Mouse (Mus musculus) heart, postnatal 4 days (tissue): ENCODE measurements around the gene Zfr. TPM values are rescaled to one million over a fixed set of nuclear protein-coding genes. Genes with fewer than 3 reads are reported as not detected.
"Not testable (repeated sequence)": the region's sequence is repeated elsewhere in the genome, so short reads cannot be mapped to it uniquely, and the experiment has no call there.

ENCODE experiments used
- DNase-seq: peaks from one replicate; pipeline ENCODE4 v3.0.0; 2021
- microRNA-seq, 2 experiments: library from miRNA; unstranded; fragments of <30 nt; microRNA quantifications; one replicate each; pipeline ENCODE4 v1.2.0; 2021 to 2022
- total RNA-seq, 2 experiments: library from RNA; stranded (reverse); gene quantifications; 2 replicates each; pipeline ENCODE4 v1.2.3; 2021

Zfr gene
- total RNA-seq, 2 experiments from 2014 or later: 109 to 110 TPM

DNA sequence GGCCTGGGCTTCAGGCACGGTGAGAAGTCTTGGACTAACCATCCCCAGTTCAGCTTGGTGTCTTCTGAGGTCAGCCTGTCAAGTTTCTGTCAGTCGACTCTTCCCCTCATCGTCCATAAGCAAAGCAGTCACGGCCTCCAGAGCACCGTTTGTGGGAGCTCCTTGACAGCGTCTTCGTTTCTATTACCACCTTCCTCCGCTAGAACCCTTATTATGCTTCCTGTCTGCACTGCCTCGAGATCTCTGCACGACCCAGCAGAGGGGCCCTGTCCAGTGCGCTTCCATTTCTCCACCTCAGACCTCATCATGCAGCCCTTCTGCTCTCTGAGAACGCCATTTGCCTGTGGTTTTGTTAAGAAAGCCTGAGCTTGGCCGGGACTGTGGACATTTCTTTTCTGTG, 99.2 kb downstream of the Zfr start:
- DNase-seq: no peak

DNA sequence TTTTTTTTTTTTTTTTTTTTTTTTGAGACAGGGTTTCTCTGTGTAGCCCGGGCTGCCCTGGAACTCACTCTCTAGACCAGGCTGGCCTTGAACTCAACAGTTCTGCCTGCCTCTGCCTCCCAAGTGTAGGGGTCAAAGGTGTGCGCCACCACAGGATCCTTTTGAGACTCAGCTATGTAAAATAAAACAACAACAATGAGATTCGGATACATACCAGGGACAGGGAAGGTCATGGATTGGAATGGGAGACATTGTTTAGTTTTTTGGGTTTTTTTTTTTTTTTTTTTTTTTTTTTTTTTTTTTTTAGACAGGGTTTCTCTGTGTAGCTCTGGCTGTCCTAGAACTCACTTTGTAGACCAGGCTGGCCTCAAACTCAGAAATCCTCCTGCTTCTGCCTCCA, 99.7 kb downstream of the Zfr start:
- DNase-seq: not testable (repeated sequence)

DNA sequence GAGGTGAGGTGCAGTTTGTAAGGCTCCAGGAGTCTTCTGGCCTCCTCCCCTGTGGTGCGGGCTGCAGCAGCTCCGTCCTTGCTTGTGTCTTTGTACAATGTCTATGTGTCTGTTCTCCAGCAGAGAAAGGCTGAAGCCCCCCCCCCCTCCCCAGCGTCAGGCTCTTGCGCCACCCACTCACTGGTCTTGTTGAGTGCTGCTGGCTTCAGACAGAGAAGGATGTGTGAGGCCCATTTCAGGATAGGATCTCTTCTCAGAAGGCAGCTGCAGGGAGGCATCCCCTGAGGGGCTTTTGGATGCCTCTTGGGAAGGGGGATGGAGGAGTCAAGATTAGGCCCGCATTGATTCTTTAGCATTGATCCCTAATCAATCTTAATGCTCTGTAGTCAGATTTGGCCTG, 100.2 kb downstream of the Zfr start:
- no peak for DNase-seq

DNA sequence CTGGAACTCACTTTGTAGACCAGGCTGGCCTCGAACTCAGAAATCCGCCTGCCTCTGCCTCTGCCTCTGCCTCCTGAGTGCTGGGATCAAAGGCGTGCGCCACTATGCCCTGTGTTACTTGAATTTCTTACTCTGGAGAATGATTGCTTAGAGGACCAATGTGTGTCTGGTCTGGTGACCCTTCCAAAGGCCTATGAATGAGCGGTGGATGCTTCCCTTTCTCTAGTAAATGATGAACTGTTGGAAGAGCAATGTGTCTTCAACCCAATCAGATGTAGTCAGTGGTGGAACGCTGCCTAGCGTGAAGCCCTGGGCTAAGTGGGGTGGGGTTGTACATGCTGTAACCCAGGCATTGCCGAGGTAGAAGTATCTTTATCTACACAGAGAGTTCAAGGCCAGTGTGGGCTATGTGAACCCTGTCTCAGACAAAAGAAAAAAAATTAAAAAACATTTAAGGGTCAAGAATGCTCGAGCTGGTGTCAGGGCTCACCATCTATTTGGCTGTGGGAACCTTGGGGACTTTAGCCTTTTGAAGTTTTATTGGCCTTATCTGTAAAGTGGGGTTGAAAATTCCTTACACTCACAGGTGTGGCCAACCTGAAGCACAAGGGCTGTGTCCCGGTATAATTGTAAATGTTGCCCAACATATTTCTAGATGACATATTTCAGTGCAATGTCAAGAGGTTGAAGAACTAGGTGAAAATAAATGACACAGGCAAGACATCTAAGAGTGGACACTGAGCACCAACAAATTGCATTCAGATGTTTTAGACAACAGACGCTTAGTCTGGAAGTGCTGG, 101.2 kb downstream of the Zfr start:
- DNase-seq: no peak

DNA sequence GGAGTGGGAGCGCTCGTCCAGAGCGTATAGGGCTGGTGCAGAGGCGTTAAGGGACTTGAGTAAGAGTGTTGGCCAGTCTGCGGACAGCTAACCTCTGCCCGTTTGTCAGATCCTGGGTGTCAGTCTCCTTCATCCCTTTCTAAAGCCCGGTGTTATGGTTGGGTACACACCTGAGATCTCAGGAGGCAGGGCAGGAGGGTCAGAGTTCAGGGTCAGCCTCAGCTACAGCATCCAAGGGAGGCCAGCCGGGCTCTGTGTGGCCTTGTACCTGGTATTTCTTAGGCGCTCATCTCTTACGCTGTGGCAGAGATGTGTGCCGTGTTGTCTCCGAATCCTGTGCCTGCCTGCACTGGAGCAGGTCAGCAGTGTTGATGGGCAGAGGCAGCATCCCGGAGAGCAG, 103.5 kb downstream of the Zfr start:
- DNase-seq: no peak

DNA sequence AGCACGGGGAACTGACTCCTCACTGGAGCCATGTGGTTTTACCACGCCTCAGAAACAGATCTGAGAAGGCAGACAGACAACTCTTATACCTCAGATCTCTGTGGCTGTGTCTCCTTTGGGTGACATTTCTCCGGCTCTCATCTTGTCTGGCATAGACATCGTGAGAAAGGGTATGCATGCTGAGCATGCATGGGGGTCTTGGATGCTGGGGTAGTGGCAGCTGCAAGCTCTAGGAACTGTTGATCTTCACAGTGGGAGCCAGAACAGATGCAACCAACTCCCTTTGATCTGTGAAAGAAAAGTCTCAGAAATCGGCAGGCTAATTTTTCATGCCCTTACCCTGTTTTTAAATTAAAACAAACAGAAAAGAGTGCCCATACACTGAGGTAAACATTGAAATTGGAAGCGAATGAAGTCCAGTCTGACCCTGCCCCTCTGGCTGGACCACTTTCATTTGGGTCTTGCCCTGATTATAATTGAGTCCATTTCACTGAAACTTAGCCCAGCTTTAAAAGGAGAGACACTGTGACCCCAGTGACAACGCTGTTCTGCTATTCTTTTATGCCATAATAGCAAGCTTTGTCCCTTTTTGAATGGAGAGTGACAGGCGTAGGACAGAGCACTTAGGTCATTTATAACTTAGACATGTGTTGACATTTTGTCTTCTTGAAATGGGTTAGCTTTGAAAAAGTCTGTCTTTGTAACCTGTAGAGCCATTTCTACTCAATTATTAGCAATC, 105.1 kb downstream of the Zfr start:
- no peak for DNase-seq

DNA sequence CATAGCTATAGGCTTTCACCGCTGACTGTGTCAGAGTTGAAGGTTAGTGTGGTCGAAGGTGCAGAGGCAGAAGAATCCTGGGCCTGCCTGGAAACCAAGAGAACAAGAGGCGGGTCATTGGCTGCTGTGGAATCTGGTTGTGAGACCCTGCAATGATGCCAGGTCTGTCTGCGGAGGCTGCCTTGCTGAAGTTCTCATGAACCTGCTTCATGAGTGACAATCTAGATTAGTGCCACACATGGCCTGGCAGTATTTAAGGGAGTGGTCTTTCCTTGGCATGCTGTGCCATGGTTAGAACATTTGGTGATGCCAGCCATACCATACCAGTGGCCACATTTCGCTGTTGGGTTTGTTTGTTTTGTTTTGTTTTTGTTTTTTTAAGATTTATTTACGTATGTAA, 105.8 kb downstream of the Zfr start:
- no peak for DNase-seq

DNA sequence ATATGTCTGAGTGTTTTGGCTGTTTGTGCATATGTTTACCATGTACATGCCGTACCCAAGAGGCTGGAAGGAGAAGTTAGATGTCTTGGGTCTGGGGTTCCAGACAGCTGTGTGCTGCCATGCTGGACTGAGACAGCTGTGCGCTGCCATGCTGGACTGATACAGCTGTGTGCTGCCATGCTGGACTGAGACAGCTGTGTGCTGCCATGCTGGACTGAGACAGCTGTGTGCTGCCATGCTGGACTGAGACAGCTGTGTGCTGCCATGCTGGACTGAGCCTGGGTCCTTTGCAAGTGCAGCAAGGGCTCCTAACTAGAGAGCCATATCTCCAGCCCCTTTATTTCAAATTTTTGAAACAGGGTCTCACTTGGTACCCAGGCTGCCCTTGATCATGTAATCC, 106.6 kb downstream of the Zfr start:
- DNase-seq: no peak

DNA sequence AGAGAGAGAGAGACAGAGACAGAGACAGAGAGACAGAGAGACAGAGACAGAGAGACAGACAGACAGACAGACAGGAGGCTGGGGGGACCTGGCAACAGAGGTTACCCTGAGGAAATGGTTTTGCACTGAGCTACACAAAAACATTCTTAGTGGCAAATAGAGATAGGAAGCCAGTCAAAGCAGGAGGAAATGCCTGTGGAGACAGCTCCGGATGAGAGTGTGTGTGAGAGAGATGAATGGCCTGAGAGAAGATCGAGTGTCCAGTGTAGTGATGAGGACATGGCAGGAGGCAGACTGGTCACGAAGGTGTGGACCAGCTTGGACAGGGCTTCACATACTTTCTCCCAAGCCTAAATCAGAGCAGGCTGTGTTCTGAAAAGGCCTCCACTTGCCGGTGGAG, 107.4 kb downstream of the Zfr start:
- DNase-seq: no peak

DNA sequence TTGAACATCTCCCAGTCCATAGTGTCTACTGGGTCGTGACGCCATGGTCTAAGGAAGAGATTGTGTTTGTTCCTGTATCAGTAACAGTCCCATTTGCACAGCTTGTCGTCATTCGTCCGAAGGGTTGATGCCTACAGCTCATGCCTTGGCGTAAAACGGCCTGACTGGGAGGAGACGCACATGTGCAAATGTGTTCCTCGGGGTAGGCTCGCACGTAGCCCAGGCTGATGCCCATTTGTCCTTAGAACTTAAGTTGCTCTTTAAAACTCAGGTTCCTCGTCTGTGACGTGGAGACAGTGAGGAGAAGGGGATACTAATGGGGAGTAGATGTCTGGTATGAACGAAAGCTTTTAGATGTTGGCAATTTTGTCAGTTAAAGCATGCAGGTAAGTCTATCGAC, 109.3 kb downstream of the Zfr start:
- DNase-seq: no peak

DNA sequence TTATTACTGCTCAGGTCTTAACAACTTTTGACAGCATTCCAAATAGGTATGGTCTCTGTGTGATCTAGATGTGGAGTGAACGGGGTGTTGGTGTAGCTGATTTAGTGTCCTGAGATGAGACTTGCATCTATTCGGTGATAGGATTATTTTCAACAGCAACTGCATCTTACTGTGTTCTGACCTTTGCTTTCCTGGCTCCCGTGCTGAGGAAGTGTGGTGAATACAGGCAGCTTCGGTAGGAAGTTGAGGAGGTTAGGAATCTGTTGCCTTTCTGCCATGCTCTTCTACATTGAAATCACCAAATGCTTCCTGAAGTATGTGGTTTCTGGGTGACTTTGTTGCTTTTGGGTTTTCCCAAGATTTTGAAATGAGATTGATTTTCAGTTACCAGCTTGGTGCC, 109.7 kb downstream of the Zfr start:
- no peak for DNase-seq

DNA sequence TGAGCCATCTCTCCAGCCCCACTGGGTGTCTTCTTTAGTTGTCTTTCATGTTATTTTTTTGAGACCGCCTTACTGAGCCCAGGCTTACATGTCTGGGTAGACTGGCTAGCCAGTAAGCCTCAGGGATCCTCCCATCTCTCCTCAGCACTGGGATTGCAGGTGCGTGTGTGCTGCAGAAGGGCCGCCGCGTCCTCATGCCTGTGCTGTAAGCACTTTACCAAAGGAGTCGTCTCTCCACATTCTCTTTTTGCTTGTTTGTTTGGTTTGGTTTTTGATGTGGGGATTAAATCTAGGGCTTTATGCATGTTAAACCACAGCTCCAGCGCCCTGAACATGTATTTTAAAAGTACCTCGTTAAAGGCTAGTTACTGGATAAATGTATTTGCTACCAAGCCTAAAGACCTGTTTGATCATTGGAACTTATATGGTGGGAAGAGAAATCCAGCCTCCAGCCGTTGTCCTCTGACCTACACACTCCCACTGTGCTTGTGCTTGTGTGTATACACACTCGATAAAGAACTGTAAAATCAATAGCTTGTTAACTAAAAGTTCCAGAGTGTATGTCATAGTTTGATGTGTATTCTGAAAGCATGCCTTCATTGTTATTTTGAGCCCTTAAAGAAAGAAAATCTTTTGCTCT, 112.1 kb downstream of the Zfr start:
- no peak for DNase-seq

DNA sequence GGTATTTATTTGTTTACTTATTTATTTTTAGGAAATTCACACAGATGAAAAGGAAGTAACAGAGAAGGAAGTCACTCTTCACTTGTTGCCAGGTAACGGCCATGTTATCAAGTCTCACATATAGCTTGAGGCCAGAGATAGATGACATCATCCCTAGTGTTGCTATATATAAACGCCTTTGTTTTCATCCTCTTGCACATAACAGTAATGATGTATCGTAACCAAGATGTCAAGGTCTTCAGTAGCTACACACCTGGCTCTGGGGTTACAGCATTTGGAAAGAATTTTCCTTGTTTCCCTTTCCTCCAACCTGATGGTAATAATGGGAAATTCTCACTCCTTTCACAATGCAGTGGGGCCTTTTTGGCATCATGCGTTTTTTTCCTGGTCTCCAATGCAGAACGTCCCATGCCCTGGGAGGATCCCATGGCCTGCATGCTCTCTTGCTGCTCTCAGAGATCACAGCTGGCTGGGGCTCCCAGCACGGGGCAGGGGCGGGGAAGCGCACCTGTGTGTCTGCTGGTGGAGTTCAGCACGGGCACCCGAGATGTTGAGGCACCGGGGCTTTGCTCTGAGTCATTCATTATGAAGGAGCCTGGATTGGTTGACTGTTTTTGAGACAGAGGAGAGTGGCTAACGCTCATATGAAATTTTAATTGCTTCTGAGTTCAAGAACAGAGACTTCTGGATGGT, 112.8 kb downstream of the Zfr start:
- DNase-seq: no peak

DNA sequence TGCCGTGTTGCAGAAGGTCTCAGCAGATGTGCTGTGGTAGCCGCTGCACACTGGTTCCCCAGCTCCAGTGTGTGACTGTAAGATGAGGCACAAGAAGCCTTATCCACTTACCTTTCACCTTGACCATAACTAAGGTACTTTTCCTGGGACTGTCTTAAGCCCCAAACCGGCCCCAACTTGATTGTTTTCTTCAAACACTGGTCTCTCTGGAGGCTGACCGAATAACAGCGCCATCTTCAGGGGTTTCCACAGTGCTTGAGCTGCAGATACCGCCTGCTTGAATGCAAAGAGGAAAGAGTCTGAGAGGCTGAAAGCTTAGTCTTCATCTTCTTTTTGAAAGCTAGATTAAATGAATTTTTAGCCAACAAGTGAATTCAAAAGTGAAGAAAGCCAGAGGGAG, 113.8 kb downstream of the Zfr start:
- DNase-seq: no peak

DNA sequence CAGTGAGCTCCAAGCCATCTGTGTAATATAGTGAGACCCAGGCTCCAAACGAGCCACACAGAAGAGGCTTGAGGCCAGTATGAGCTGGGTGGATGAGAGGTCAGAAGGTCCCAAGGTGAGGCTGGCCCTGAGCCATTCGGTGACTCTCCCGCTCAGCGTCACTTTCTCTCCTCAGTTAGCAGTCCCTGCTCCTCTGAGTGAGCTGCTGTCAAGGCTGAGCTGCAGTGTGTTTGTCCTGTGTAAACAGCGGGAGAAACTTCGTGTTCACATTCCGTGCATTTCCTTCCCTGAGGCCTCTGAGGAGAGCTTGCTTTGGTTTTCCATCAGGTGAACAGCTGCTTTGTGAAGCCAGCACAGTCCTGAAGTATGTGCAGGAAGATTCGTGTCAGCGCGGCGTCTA, 114.8 kb downstream of the Zfr start:
- DNase-seq: no peak

DNA sequence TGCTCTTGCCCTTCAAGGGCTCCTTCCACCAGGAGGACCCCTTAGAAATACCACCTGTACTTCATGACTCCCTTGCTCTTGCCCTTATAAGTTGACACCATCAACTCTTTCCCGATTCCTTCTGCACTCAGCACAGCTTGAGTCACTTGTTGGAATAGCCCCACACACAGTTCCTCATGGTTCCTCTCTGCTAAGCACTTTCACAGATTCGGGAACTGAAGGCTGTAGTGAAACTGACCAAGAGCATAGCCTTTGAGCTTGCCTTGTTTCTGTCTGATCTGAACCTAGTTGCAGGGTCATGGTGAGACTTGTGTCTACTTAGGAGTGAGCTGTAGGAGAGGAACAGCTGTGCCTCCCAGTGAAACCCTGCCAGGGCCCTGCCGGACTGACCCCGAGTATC, 115.4 kb downstream of the Zfr start:
- no peak for DNase-seq

Small RNA genes lying within 50 kb of the gene (microRNA-seq; reads per million reads assigned to microRNA genes)
- gene Mir1898: 0 reads per million in 2 experiments

Other genes starting within 250 kb of the Zfr start
- gene Npr3, start 210.5 kb upstream of the Zfr start, total RNA-seq: 10 to 100 TPM; 39.6 to 45.7 TPM
- gene Sub1, start 120.8 kb upstream of the Zfr start, total RNA-seq: 100 to 1,000 TPM; 183 to 198 TPM
- 10 to 100 TPM; 19.6 to 22.4 TPM for gene Mtmr12, start 87.2 kb downstream of the Zfr start, total RNA-seq
- 10 to 100 TPM; 88.7 to 89.1 TPM for gene Golph3, start 203.6 kb downstream of the Zfr start, total RNA-seq
- gene 1810049J17Rik, start 204.1 kb downstream of the Zfr start, total RNA-seq: under 1 TPM in 1 of 2 experiments, not detected in 1; 0.91 TPM